Mouse (Mus musculus) adrenal gland, postnatal 36 days (tissue): ENCODE results near the gene Arid3a. TPM values are rescaled to one million over a fixed set of nuclear protein-coding genes. Genes with fewer than 3 reads are reported as not detected.

ENCODE experiments used
- DNase-seq, 2 experiments: peaks; one replicate each; pipeline ENCODE4 v3.0.0; 2021; ENCODE audit warnings: mixed read lengths in 1 of 2
- total RNA-seq, 2 experiments: library from RNA; stranded (reverse); gene quantifications; 2 replicates each; pipeline ENCODE4 v1.2.3; 2021

The Arid3a gene
- total RNA-seq, 2 experiments from 2014 or later = 3.0 to 4.1 TPM

- no peak for DNase-seq
These were observed 68.8 kb downstream of the Arid3a start for GRCm38 (mm10) chr10:79995636-79996035.

- peak; percentile 98 to 99 for DNase-seq
These were observed 69.6 kb downstream of the Arid3a start, which contains the start of gene Abca7 for GRCm38 (mm10) chr10:79996272-79997033. Gene Abca7 (plus strand): TSS chr10:79996494.

GRCm38 (mm10) chr10:79997034-79997760 lies 70.4 kb downstream of the Arid3a start:
- DNase-seq = peak; percentile 71 to 80

- peak in 1 of 2 experiments; percentile 38 for DNase-seq
These were observed 71.0 kb downstream of the Arid3a start for GRCm38 (mm10) chr10:79997819-79998218.

- no peak for DNase-seq
These were observed 75.1 kb downstream of the Arid3a start for GRCm38 (mm10) chr10:80001945-80002344.

- no peak for DNase-seq
These were observed 76.0 kb downstream of the Arid3a start for GRCm38 (mm10) chr10:80002829-80003228.

- peak in 1 of 2 experiments; percentile 43 for DNase-seq
These were observed 76.8 kb downstream of the Arid3a start for GRCm38 (mm10) chr10:80003374-80004232.

- DNase-seq = peak; percentile 78 to 85
These were observed 77.4 kb downstream of the Arid3a start for GRCm38 (mm10) chr10:80004233-80004705.

Other genes starting within 250 kb of the Arid3a start
- 10 to 100 TPM; 75.0 to 79.9 TPM for gene Cdc34, start 244.8 kb upstream of the Arid3a start, total RNA-seq
- 1 to 10 TPM in 1 of 2 experiments, under 1 TPM in 1; 0.86 to 1.0 TPM for gene Gzmm, start 238.0 kb upstream of the Arid3a start, total RNA-seq
- gene Bsg, start 222.6 kb upstream of the Arid3a start, total RNA-seq = 100 to 1,000 TPM; 558 to 568 TPM
- gene Hcn2, start 210.4 kb upstream of the Arid3a start, total RNA-seq = 1 to 10 TPM; 4.3 to 6.0 TPM
- gene Polrmt, start 180.5 kb upstream of the Arid3a start, total RNA-seq = 10 to 100 TPM; 51.1 to 58.0 TPM
- not detected for gene Fgf22, start 172.0 kb upstream of the Arid3a start, total RNA-seq
- gene Rnf126, start 160.1 kb upstream of the Arid3a start, total RNA-seq = 10 to 100 TPM; 53.0 to 55.2 TPM
- 10 to 100 TPM; 11.3 to 22.9 TPM for gene Fstl3, start 149.8 kb upstream of the Arid3a start, total RNA-seq
- not detected for gene Prss57, start 136.1 kb upstream of the Arid3a start, total RNA-seq
- 10 to 100 TPM; 75.4 to 93.7 TPM for gene Palm, start 133.5 kb upstream of the Arid3a start, total RNA-seq
- under 1 TPM in 1 of 2 experiments, not detected in 1; 0.43 TPM for gene Misp, start 106.1 kb upstream of the Arid3a start, total RNA-seq
- 100 to 1,000 TPM; 257 to 299 TPM for gene Ptbp1, start 72.6 kb upstream of the Arid3a start, total RNA-seq
- under 1 TPM; 0.50 to 0.56 TPM for gene Prtn3, start 52.6 kb upstream of the Arid3a start, total RNA-seq
- under 1 TPM; 0.16 to 0.50 TPM for gene Plppr3, start 52.4 kb upstream of the Arid3a start, total RNA-seq
- gene Elane, start 40.8 kb upstream of the Arid3a start, total RNA-seq = under 1 TPM; 0.30 to 0.33 TPM
- gene Cfd, start 36.2 kb upstream of the Arid3a start, total RNA-seq = 1,000 to 10,000 TPM; 1,484 to 1,596 TPM
- gene Med16, start 18.1 kb upstream of the Arid3a start, total RNA-seq = 10 to 100 TPM; 39.7 to 50.6 TPM
- not detected for gene Gm26602, start 16.2 kb upstream of the Arid3a start, total RNA-seq
- 1 to 10 TPM; 1.2 to 1.3 TPM for gene Kiss1r, start 10.1 kb upstream of the Arid3a start, total RNA-seq
- gene R3hdm4, start 5.8 kb upstream of the Arid3a start, total RNA-seq = 100 to 1,000 TPM; 104 to 118 TPM
- gene Wdr18, start 33.1 kb downstream of the Arid3a start, total RNA-seq = 10 to 100 TPM; 37.8 to 48.9 TPM
- gene Grin3b, start 43.7 kb downstream of the Arid3a start, total RNA-seq = not detected
- gene Tmem259, start 57.3 kb downstream of the Arid3a start, total RNA-seq = 100 to 1,000 TPM; 144 to 146 TPM
- 10 to 100 TPM; 30.2 to 42.9 TPM for gene Cnn2, start 61.5 kb downstream of the Arid3a start, total RNA-seq
- 10 to 100 TPM; 20.2 to 20.3 TPM for gene Abca7, start 69.5 kb downstream of the Arid3a start, total RNA-seq
- gene Arhgap45, start 89.6 kb downstream of the Arid3a start, total RNA-seq = 1 to 10 TPM; 4.5 to 5.4 TPM
- 100 to 1,000 TPM in 1 of 2 experiments, 10 to 100 TPM in 1; 92.8 to 108 TPM for gene Polr2e, start 112.8 kb downstream of the Arid3a start, total RNA-seq
- 1,000 to 10,000 TPM; 1,198 to 1,301 TPM for gene Gpx4, start 120.1 kb downstream of the Arid3a start, total RNA-seq
- gene Sbno2, start 178.5 kb downstream of the Arid3a start, total RNA-seq = 10 to 100 TPM; 49.3 to 51.3 TPM
- 100 to 1,000 TPM; 146 to 149 TPM for gene Stk11, start 188.8 kb downstream of the Arid3a start, total RNA-seq
- 100 to 1,000 TPM; 561 to 735 TPM for gene Atp5d, start 211.6 kb downstream of the Arid3a start, total RNA-seq
- 100 to 1,000 TPM in 1 of 2 experiments, 10 to 100 TPM in 1; 57.5 to 205 TPM for gene Cbarp, start 213.8 kb downstream of the Arid3a start, total RNA-seq
- 100 to 1,000 TPM; 104 to 188 TPM for gene Midn, start 221.2 kb downstream of the Arid3a start, total RNA-seq
- 100 to 1,000 TPM in 1 of 2 experiments, 10 to 100 TPM in 1; 35.0 to 104 TPM for gene Cirbp, start 238.9 kb downstream of the Arid3a start, total RNA-seq
- gene 1600002K03Rik, start 245.9 kb downstream of the Arid3a start, total RNA-seq = 10 to 100 TPM; 16.8 to 19.1 TPM